Mouse (Mus musculus): ENCODE measurements around the gene Hnrnph1. TPM values are rescaled to one million over a fixed set of nuclear protein-coding genes. Genes with fewer than 3 reads are reported as not detected.

Hnrnph1 gene
- polyA plus RNA-seq, 1 experiment from 2014 or later = 500 TPM

GRCm38 (mm10) chr11:50421934-50422780 lies 45.4 kb downstream of the Hnrnph1 start:
- Histone ChIP-seq H3K4me2 (replicated peaks; ENCODE audit: low read depth, low read length) (peak overlapping the region; percentile 81), H3K4me1 (ENCODE audit: insufficient read depth, low read length) (peaks cover 6% of the 10 kb centered on the region; the same call in 1 of the 2 replicates), H3K9me3 (ENCODE audit: low read length) (no peaks in the 10 kb centered on the region), H3K4me3 (ENCODE audit: low read length) (peak overlapping the region; percentile 49), H3K27me3 (ENCODE audit: insufficient read depth, low read length) (no peaks in the 10 kb centered on the region), H3K27ac (ENCODE audit: low read length) (no peak overlapping the region), H3K9ac (replicated peaks; ENCODE audit: low read length) (peak overlapping the region; percentile 62), H3K36me3 (ENCODE audit: insufficient read depth, low read length) (peaks cover 4% of the 10 kb centered on the region)
- WGBS = 20% methylated on average over 22 of the region's 22 CpGs
- ATAC-seq (ENCODE audit: low FRiP score, low TSS enrichment) = peak; percentile 95

DNA sequence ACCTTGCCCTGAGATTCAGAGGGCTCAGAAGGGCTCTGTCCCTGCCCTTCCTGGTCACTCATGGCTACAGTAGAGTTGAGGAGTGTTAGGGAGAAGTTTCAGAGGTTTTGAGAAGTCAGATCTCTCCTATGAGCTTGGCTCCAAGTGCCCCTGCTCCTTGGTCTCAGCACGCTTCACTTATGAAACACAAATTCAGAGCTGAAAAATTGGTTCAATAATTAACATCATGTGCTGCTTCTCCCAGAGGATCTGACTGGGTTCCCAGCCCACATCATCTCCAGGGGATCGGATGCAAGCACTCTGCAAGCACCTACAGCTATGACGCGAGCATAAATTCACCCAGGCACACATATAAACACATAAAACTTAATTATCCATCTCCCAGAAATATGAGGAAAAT lies 49.3 kb downstream of the Hnrnph1 start:
- H3K27ac ChIP-seq (ENCODE audit: low read length) = no peak overlapping the region
- H3K4me2 ChIP-seq (replicated peaks; ENCODE audit: low read depth, low read length) = no peak overlapping the region
- no peak overlapping the region for H3K9ac ChIP-seq (replicated peaks; ENCODE audit: low read length)
- WGBS = 86% methylated on average over 4 of the region's 4 CpGs
- H3K9me3 ChIP-seq (ENCODE audit: low read length) = no peaks in the 10 kb centered on the region
- H3K4me3 ChIP-seq (ENCODE audit: low read length) = no peak overlapping the region
- H3K36me3 ChIP-seq (ENCODE audit: insufficient read depth, low read length) = no peaks in the 10 kb centered on the region
- ATAC-seq (ENCODE audit: low FRiP score, low TSS enrichment) = no peak
- H3K4me1 ChIP-seq (ENCODE audit: insufficient read depth, low read length) = peaks cover 12% of the 10 kb centered on the region
- H3K27me3 ChIP-seq (ENCODE audit: insufficient read depth, low read length) = no peaks in the 10 kb centered on the region

GRCm38 (mm10) chr11:50430277-50431133 lies 53.7 kb downstream of the Hnrnph1 start, which contains the start of gene Rufy1:
TSS of gene Rufy1 (minus strand) at chr11:50431125.
- Histone ChIP-seq H3K4me1 (ENCODE audit: insufficient read depth, low read length) (peaks cover 12% of the 10 kb centered on the region), H3K27ac (ENCODE audit: low read length) (peak within 1 kb of the TSS; percentile 96), H3K9ac (replicated peaks; ENCODE audit: low read length) (peak within 1 kb of the TSS; percentile 96), H3K4me3 (ENCODE audit: low read length) (peak within 1 kb of the TSS; percentile 83), H3K9me3 (ENCODE audit: low read length) (no peaks in the 10 kb centered on the region), H3K27me3 (ENCODE audit: insufficient read depth, low read length) (no peaks in the 10 kb centered on the region), H3K4me2 (replicated peaks; ENCODE audit: low read depth, low read length) (peak within 1 kb of the TSS; percentile 80), H3K36me3 (ENCODE audit: insufficient read depth, low read length) (no peaks in the 10 kb centered on the region)
- WGBS = under 1% methylated on average over 87 of the region's 90 CpGs
- peak; percentile 81 for ATAC-seq (ENCODE audit: low FRiP score, low TSS enrichment)

DNA sequence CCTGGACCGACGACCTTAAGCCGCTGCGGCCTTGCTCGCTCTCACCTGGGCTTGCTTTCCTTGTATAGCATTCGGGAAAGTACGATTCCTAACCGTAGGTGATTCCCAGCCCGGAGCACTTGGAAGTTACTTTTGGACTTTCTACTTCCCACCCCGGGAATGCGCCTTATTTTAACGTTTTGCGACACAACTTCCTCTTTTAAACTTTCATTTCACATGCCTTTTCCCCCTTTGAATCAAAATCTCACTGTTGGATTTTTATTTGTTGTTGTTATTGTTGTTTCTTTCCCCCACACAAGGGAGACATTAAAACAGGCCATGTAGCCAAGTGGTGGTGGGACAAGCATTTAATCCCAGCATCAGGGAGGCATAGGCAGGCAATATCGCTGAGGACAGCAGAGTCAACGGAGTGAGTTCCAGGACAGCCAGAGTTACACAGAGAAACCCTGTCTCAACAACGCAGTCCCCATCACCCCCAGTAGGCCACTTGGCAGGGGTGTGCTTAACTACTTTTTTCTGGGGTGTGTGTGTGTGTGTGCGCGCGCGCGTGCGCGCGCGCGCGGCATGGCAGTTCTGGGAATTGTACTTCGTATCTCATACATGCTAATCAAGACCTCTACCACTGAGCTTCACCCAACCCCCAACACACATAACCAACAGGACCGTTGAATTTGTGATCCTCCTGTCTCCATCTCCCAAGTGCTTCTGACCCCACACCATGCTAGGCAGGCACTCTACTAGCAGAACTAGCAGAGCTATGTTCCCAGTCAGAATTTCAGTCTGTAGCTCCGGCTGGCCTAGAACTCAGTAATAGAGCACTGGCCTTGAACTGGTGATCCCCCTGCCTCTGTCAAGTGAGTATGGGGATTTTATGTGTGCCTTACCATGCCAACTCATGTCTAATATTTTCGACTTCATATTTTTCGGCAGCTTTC lies 54.6 kb downstream of the Hnrnph1 start:
- H3K4me2 ChIP-seq (replicated peaks; ENCODE audit: low read depth, low read length) = peak overlapping the region; percentile 80
- ATAC-seq (ENCODE audit: low FRiP score, low TSS enrichment) = peak; percentile 55; the same call in 1 of the 2 replicates
- H3K36me3 ChIP-seq (ENCODE audit: insufficient read depth, low read length) = no peaks in the 10 kb centered on the region
- peak overlapping the region; percentile 83 for H3K4me3 ChIP-seq (ENCODE audit: low read length)
- H3K27me3 ChIP-seq (ENCODE audit: insufficient read depth, low read length) = no peaks in the 10 kb centered on the region
- WGBS = 26% methylated on average over 32 of the region's 32 CpGs
- H3K9me3 ChIP-seq (ENCODE audit: low read length) = no peaks in the 10 kb centered on the region
- H3K9ac ChIP-seq (replicated peaks; ENCODE audit: low read length) = peak overlapping the region; percentile 96
- H3K4me1 ChIP-seq (ENCODE audit: insufficient read depth, low read length) = peaks cover 12% of the 10 kb centered on the region
- peak overlapping the region; percentile 96 for H3K27ac ChIP-seq (ENCODE audit: low read length)

- H3K4me1 ChIP-seq (ENCODE audit: insufficient read depth, low read length) = peaks cover 12% of the 10 kb centered on the region
- no peak overlapping the region for H3K4me2 ChIP-seq (replicated peaks; ENCODE audit: low read depth, low read length)
- H3K9ac ChIP-seq (replicated peaks; ENCODE audit: low read length) = no peak overlapping the region
- no peaks in the 10 kb centered on the region for H3K27me3 ChIP-seq (ENCODE audit: insufficient read depth, low read length)
- ATAC-seq (ENCODE audit: low FRiP score, low TSS enrichment) = no peak
- H3K4me3 ChIP-seq (ENCODE audit: low read length) = no peak overlapping the region
- no peaks in the 10 kb centered on the region for H3K36me3 ChIP-seq (ENCODE audit: insufficient read depth, low read length)
- 94% methylated on average over 3 of the region's 3 CpGs for WGBS
- no peaks in the 10 kb centered on the region for H3K9me3 ChIP-seq (ENCODE audit: low read length)
- H3K27ac ChIP-seq (ENCODE audit: low read length) = no peak overlapping the region
These were observed 55.3 kb downstream of the Hnrnph1 start for GRCm38 (mm10) chr11:50432069-50432440.

GRCm38 (mm10) chr11:50432896-50433295 lies 56.1 kb downstream of the Hnrnph1 start:
- ATAC-seq (ENCODE audit: low FRiP score, low TSS enrichment) = no peak
- peaks cover 12% of the 10 kb centered on the region for H3K4me1 ChIP-seq (ENCODE audit: insufficient read depth, low read length)
- no peak overlapping the region for H3K9ac ChIP-seq (replicated peaks; ENCODE audit: low read length)
- no peaks in the 10 kb centered on the region for H3K9me3 ChIP-seq (ENCODE audit: low read length)
- H3K36me3 ChIP-seq (ENCODE audit: insufficient read depth, low read length) = no peaks in the 10 kb centered on the region
- H3K4me3 ChIP-seq (ENCODE audit: low read length) = no peak overlapping the region
- no peak overlapping the region for H3K27ac ChIP-seq (ENCODE audit: low read length)
- H3K27me3 ChIP-seq (ENCODE audit: insufficient read depth, low read length) = no peaks in the 10 kb centered on the region
- 95% methylated on average over 5 of the region's 5 CpGs for WGBS
- H3K4me2 ChIP-seq (replicated peaks; ENCODE audit: low read depth, low read length) = no peak overlapping the region

MicroRNAs encoded within 50 kb of the gene (microRNA counts, 519-probe panel; counts per million panel counts)
- microRNA mmu-miR-804 = 3,233 counts per million, percentile 75 among the panel's probes with 10 or more counts

Small RNAs within 50 kb of the gene (microRNA-seq; reads per million reads assigned to microRNA genes)
- gene Mir804 = not detected

Other genes starting within 250 kb of the Hnrnph1 start
- 44.3 and 47.2 TPM in 2 replicates for gene Tbc1d9b, start 245.6 kb upstream of the Hnrnph1 start, polyA plus RNA-seq (2015; fragmentation: Nextera tagmentation; extraction: Ambion mirVana)
- gene Mrnip, start 202.5 kb upstream of the Hnrnph1 start, polyA plus RNA-seq (2015; fragmentation: Nextera tagmentation; extraction: Ambion mirVana) = 21.7 and 23.2 TPM in 2 replicates
- 298 and 338 TPM in 2 replicates for gene Sqstm1, start 166.2 kb upstream of the Hnrnph1 start, polyA plus RNA-seq (2015; fragmentation: Nextera tagmentation; extraction: Ambion mirVana)
- 9.8 and 11.9 TPM in 2 replicates for gene Mgat4b, start 166.1 kb upstream of the Hnrnph1 start, polyA plus RNA-seq (2015; fragmentation: Nextera tagmentation; extraction: Ambion mirVana)
- 2.5 and 2.8 TPM in 2 replicates for gene Ltc4s, start 138.4 kb upstream of the Hnrnph1 start, polyA plus RNA-seq (2015; fragmentation: Nextera tagmentation; extraction: Ambion mirVana)
- gene Maml1, start 84.7 kb upstream of the Hnrnph1 start, polyA plus RNA-seq (2015; fragmentation: Nextera tagmentation; extraction: Ambion mirVana) = 5.2 and 6.3 TPM in 2 replicates
- gene Canx, start 51.3 kb upstream of the Hnrnph1 start, polyA plus RNA-seq (2015; fragmentation: Nextera tagmentation; extraction: Ambion mirVana) = 393 and 397 TPM in 2 replicates
- gene Cby3, start 22.5 kb upstream of the Hnrnph1 start, polyA plus RNA-seq (2015; fragmentation: Nextera tagmentation; extraction: Ambion mirVana) = 0.55 and 0.71 TPM in 2 replicates
- gene Rufy1, start 54.1 kb downstream of the Hnrnph1 start, polyA plus RNA-seq (2015; fragmentation: Nextera tagmentation; extraction: Ambion mirVana) = 27.4 and 27.5 TPM in 2 replicates
- 4.7 and 5.7 TPM in 2 replicates for gene Adamts2, start 225.1 kb downstream of the Hnrnph1 start, polyA plus RNA-seq (2015; fragmentation: Nextera tagmentation; extraction: Ambion mirVana)

All from kidney, embryonic 16.5 days (tissue).